Mouse (Mus musculus) MEL (cell line): ENCODE measurements around the gene Uqcc1. TPM values are rescaled to one million over a fixed set of nuclear protein-coding genes. Genes with fewer than 3 reads are reported as not detected.
A peak's percentile ranks its signal among the peaks of the same experiment; 100 is the strongest.

Experiments used
- DNase-seq: peaks from one replicate; pipeline ENCODE4 v3.0.0; 2011; ENCODE audit warnings: low read depth, low spot score
- H3K27ac ChIP-seq: 2 replicates; pipeline ENCODE4 v1.5.1; 2012; ENCODE audit warnings: low read depth, mild to moderate bottlenecking, control low read depth, low read length, moderate library complexity; ENCODE audit not compliant: control insufficient read depth
- H3K27me3 ChIP-seq, 2 experiments: fragments of 150-350 bp in 1 of 2; sonication (generic) in 1 of 2; 2 replicates each; pipeline ENCODE4 v1.6.1; 2012; ENCODE audit warnings: low read length in 2 of 2, mild to moderate bottlenecking in 2 of 2, improper control_type of control experiment in 1 of 2, moderate library complexity in 1 of 2; ENCODE audit not compliant: insufficient read depth in 2 of 2, control insufficient read depth in 1 of 2
- H3K36me3 ChIP-seq, 2 experiments: 2 replicates each; pipeline ENCODE4 v1.6.1; 2012 to 2014; ENCODE audit warnings: low read length in 2 of 2, improper control_type of control experiment in 1 of 2, inconsistent platforms in 1 of 2, mild to moderate bottlenecking in 1 of 2; ENCODE audit not compliant: insufficient read depth in 2 of 2, control insufficient read depth in 1 of 2
- H3K4me1 ChIP-seq, 2 experiments: fragments of 150-350 bp in 1 of 2; sonication (generic) in 1 of 2; 2 replicates each; pipeline ENCODE4 v1.6.1; 2012; ENCODE audit warnings: low read length in 2 of 2, improper control_type of control experiment in 1 of 2, mild to moderate bottlenecking in 1 of 2; ENCODE audit not compliant: insufficient read depth in 2 of 2, control insufficient read depth in 1 of 2
- H3K4me3 ChIP-seq, 2 experiments: fragments of 150-350 bp in 1 of 2; sonication (generic) in 1 of 2; 2 replicates each; pipeline ENCODE4 v1.5.1; 2012; ENCODE audit warnings: low read depth in 2 of 2, low read length in 2 of 2, mild to moderate bottlenecking in 2 of 2, moderate library complexity in 2 of 2, control low read depth in 1 of 2, improper control_type of control experiment in 1 of 2; ENCODE audit not compliant: control insufficient read depth in 1 of 2, insufficient read depth in 1 of 2
- H3K79me2 ChIP-seq: 2 replicates; pipeline ENCODE4 v1.6.1; 2012; ENCODE audit warnings: mild to moderate bottlenecking, low read length, moderate library complexity; ENCODE audit not compliant: control insufficient read depth, poor library complexity, insufficient read depth
- H3K9ac ChIP-seq: 2 replicates; pipeline ENCODE4 v1.6.1; 2012; ENCODE audit warnings: low read depth, mild to moderate bottlenecking, control low read depth, low read length, moderate library complexity; ENCODE audit not compliant: control insufficient read depth, poor library complexity, severe bottlenecking
- H3K9me3 ChIP-seq: fragments of 150-350 bp; sonication (generic); replicated peaks from 2 replicates; pipeline ENCODE4 v1.6.1; 2012; ENCODE audit warnings: mild to moderate bottlenecking, low read length, improper control_type of control experiment, moderate library complexity; ENCODE audit not compliant: insufficient read depth
- CHD1 ChIP-seq: IDR thresholded peaks from 2 replicates; pipeline ENCODE4 v1.6.1; 2012; ENCODE audit warnings: low read depth, mild to moderate bottlenecking, inconsistent platforms, low read length, improper control_type of control experiment
- CHD2 ChIP-seq: IDR thresholded peaks from 2 replicates; pipeline ENCODE4 v1.6.1; 2011; ENCODE audit warnings: low read length, improper control_type of control experiment
- CTCF ChIP-seq, 3 experiments: IDR thresholded peaks in 2 of 3; conservative IDR thresholded peaks in 1 of 3; 2 replicates each; pipeline ENCODE4 v1.5.1; 2011 to 2012; ENCODE audit warnings: low read length in 3 of 3, low read depth in 2 of 3, mild to moderate bottlenecking in 2 of 3, improper control_type of control experiment in 1 of 3, inconsistent platforms in 1 of 3, mixed read lengths in 1 of 3, moderate library complexity in 1 of 3; ENCODE audit not compliant: control insufficient read depth in 1 of 3, insufficient read depth in 1 of 3, poor library complexity in 1 of 3, severe bottlenecking in 1 of 3
- ELF1 ChIP-seq: IDR thresholded peaks from 2 replicates; pipeline ENCODE4 v1.6.1; 2014; ENCODE audit warnings: low read depth, mild to moderate bottlenecking, inconsistent platforms, low read length, improper control_type of control experiment, moderate library complexity
- GABPA ChIP-seq: IDR thresholded peaks from 2 replicates; pipeline ENCODE4 v1.6.1; 2012; ENCODE audit warnings: low read depth, mild to moderate bottlenecking, inconsistent platforms, low read length, improper control_type of control experiment, moderate library complexity
- JUND ChIP-seq: IDR thresholded peaks from 2 replicates; pipeline ENCODE4 v1.6.1; 2011; ENCODE audit warnings: low read depth, mild to moderate bottlenecking, improper control_type of control experiment, low read length
- KAT2A ChIP-seq: conservative IDR thresholded peaks from 2 replicates; pipeline ENCODE4 v1.6.1; 2012; ENCODE audit warnings: low read depth, low read length, improper control_type of control experiment, inconsistent platforms
- MAZ ChIP-seq: IDR thresholded peaks from 2 replicates; pipeline ENCODE4 v1.6.1; 2012; ENCODE audit warnings: low read depth, mild to moderate bottlenecking, inconsistent platforms, low read length, improper control_type of control experiment
- MYC ChIP-seq: IDR thresholded peaks from 2 replicates; pipeline ENCODE4 v1.6.1; 2011; ENCODE audit warnings: low read depth, mild to moderate bottlenecking, low read length, improper control_type of control experiment, moderate library complexity
- POLR2A ChIP-seq, 2 experiments: IDR thresholded peaks; 2 replicates each; pipeline ENCODE4 v1.6.1; 2011 to 2012; ENCODE audit warnings: low read length in 2 of 2, mild to moderate bottlenecking in 2 of 2, control low read depth in 1 of 2, improper control_type of control experiment in 1 of 2, low read depth in 1 of 2, moderate library complexity in 1 of 2; ENCODE audit not compliant: control insufficient read depth in 1 of 2, insufficient read depth in 1 of 2, poor library complexity in 1 of 2
- RAD21 ChIP-seq: IDR thresholded peaks from 2 replicates; pipeline ENCODE4 v1.6.1; 2011; ENCODE audit warnings: mild to moderate bottlenecking, low read depth, low read length, improper control_type of control experiment
- RCOR1 ChIP-seq: IDR thresholded peaks from 2 replicates; pipeline ENCODE4 v1.6.1; 2012; ENCODE audit warnings: low read depth, mild to moderate bottlenecking, inconsistent platforms, low read length, improper control_type of control experiment
- SMC3 ChIP-seq: IDR thresholded peaks from 2 replicates; pipeline ENCODE4 v1.6.1; 2011; ENCODE audit warnings: low read depth, low read length, improper control_type of control experiment
- TAL1 ChIP-seq: IDR thresholded peaks from 2 replicates; pipeline ENCODE4 v1.6.1; 2012; ENCODE audit warnings: mild to moderate bottlenecking, inconsistent platforms, low read length, moderate library complexity, mixed read lengths
- USF1 ChIP-seq: IDR thresholded peaks from 2 replicates; pipeline ENCODE4 v1.6.1; 2014; ENCODE audit warnings: low read depth, mild to moderate bottlenecking, inconsistent platforms, low read length, improper control_type of control experiment, moderate library complexity
- USF2 ChIP-seq, 2 experiments: IDR thresholded peaks; 2 replicates each; pipeline ENCODE4 v1.6.1; 2011 to 2012; ENCODE audit warnings: improper control_type of control experiment in 2 of 2, low read length in 2 of 2, borderline replicate concordance in 1 of 2, inconsistent platforms in 1 of 2, low read depth in 1 of 2, mild to moderate bottlenecking in 1 of 2; ENCODE audit not compliant: insufficient read depth in 1 of 2
- ZC3H11A ChIP-seq: IDR thresholded peaks from 2 replicates; pipeline ENCODE4 v1.6.1; 2012; ENCODE audit warnings: low read depth, mild to moderate bottlenecking, inconsistent platforms, low read length, improper control_type of control experiment
- ZKSCAN1 ChIP-seq: IDR thresholded peaks from 2 replicates; pipeline ENCODE4 v1.6.1; 2012; ENCODE audit warnings: low read depth, mild to moderate bottlenecking, inconsistent platforms, low read length, improper control_type of control experiment, moderate library complexity
- ZMIZ1 ChIP-seq: IDR thresholded peaks from 2 replicates; pipeline ENCODE4 v1.6.1; 2012; ENCODE audit warnings: low read depth, mild to moderate bottlenecking, inconsistent platforms, low read length, improper control_type of control experiment, moderate library complexity
- polyA plus RNA-seq, 2 experiments: library from polyadenylated mRNA; stranded (reverse) in 1 of 2; unstranded in 1 of 2; fragments of >175 nt in 1 of 2; fragments of >200 nt in 1 of 2; gene quantifications; 2 replicates each; pipeline versions ENCODE4 v1.2.1 to v1.2.4; 2012; ENCODE audit warnings: low replicate concordance in 2 of 2, low read depth in 1 of 2; ENCODE audit not compliant: insufficient read length in 2 of 2, insufficient read depth in 1 of 2, missing spikeins in 1 of 2
- total RNA-seq: library from RNA; depleted of rRNA; stranded (reverse); fragments of 300-350 nt; gene quantifications from 2 replicates; pipeline ENCODE4 v1.2.3, GENCODE M21; 2012

Gene Uqcc1
- total and polyA plus RNA-seq, 3 experiments: 61.0 to 83.1 TPM; not detected in 1

- no peaks in the 10 kb centered on the region for H3K9me3 ChIP-seq
- no peak overlapping the region for H3K4me3 ChIP-seq
- TF ChIP-seq RCOR1: no peak
- TF ChIP-seq USF1: no peak
- no peak for TF ChIP-seq ELF1
- TF ChIP-seq ZMIZ1: no peak
- no peak for TF ChIP-seq JUND
- TF ChIP-seq ZKSCAN1: no peak
- TF ChIP-seq GABPA: no peak
- TF ChIP-seq MYC: no peak
- no peak for TF ChIP-seq CHD2
- no peak for TF ChIP-seq KAT2A
- peaks cover 0 to 7% of the 10 kb centered on the region in 2 experiments; a peak in 2 of 4 replicates for H3K4me1 ChIP-seq
- H3K36me3 ChIP-seq: no peaks in the 10 kb centered on the region
- no peaks in the 10 kb centered on the region for H3K79me2 ChIP-seq
- no peak for DNase-seq
- no peak overlapping the region for H3K9ac ChIP-seq
- H3K27me3 ChIP-seq: peaks cover 3 to 6% of the 10 kb centered on the region in 2 experiments
- H3K27ac ChIP-seq: no peak overlapping the region
These were observed 126.1 kb downstream of the Uqcc1 start for GRCm38 (mm10) chr2:155804053-155804452.

- peak; percentile 82 for DNase-seq
- H3K79me2 ChIP-seq: no peaks in the 10 kb centered on the region
- no peak overlapping the region for H3K27ac ChIP-seq
- H3K36me3 ChIP-seq: no peaks in the 10 kb centered on the region
- no peak overlapping the region for H3K4me3 ChIP-seq
- peak; percentile 70 for TF ChIP-seq SMC3
- TF ChIP-seq CHD1: no peak
- no peak for TF ChIP-seq USF1
- 0 out of 2 replicates have a peak, but pooled peaks have one; percentile 31 for TF ChIP-seq ZC3H11A
- TF ChIP-seq CTCF (IDR thresholded peaks at IDR 0.05 in 2 of 3, conservative IDR thresholded peaks at IDR 0.05 in 1 of 3; ENCODE audit: control insufficient read depth in 1 of 3, insufficient read depth in 1 of 3, low read depth in 2 of 3, low read length in 3 of 3, poor library complexity in 1 of 3, severe bottlenecking in 1 of 3): peak; percentile 68 to 74 (median 69)
- TF ChIP-seq TAL1: no peak
- TF ChIP-seq MAZ: no peak
- no peak for TF ChIP-seq USF2 (IDR thresholded peaks at IDR 0.05; ENCODE audit: borderline replicate concordance in 1 of 2, insufficient read depth in 1 of 2, low read depth in 1 of 2, low read length in 2 of 2)
- no peak for TF ChIP-seq ZKSCAN1
- TF ChIP-seq POLR2A (IDR thresholded peaks at IDR 0.05; ENCODE audit: control insufficient read depth in 1 of 2, insufficient read depth in 1 of 2, low read depth in 1 of 2, low read length in 2 of 2, poor library complexity in 1 of 2): no peak
- TF ChIP-seq RAD21: peak; percentile 51
- no peak for TF ChIP-seq ZMIZ1
- 0 out of 4 replicates have a peak, but pooled peaks cover 0 to 4% of the 10 kb centered on the region in 2 experiments for H3K4me1 ChIP-seq
- H3K9ac ChIP-seq: no peak overlapping the region
- peaks cover 6 to 17% of the 10 kb centered on the region in 2 experiments for H3K27me3 ChIP-seq
- H3K9me3 ChIP-seq: no peaks in the 10 kb centered on the region
These were observed 127.3 kb downstream of the Uqcc1 start for GRCm38 (mm10) chr2:155802761-155803160.
